Mouse (Mus musculus): Measurements from ENCODE around the gene Snapc3. TPM values are rescaled to one million over a fixed set of nuclear protein-coding genes. Genes with fewer than 3 reads are reported as not detected.
A peak's percentile ranks its signal among the peaks of the same experiment; 100 is the strongest.

The Snapc3 gene
- polyA plus RNA-seq, 1 experiment from 2014 or later, result 54.1 TPM

GRCm38 (mm10) chr4:83390551-83390950 lies 27.0 kb upstream of the Snapc3 start:
- no peak overlapping the region for H3K9ac ChIP-seq (ENCODE audit: low read depth, low read length)
- no peaks in the 10 kb centered on the region for H3K9me3 ChIP-seq (ENCODE audit: control insufficient read depth, low read length)
- H3K36me3 ChIP-seq (ENCODE audit: control insufficient read depth, insufficient read depth, low read length), result no peaks in the 10 kb centered on the region
- no peak for ATAC-seq
- no peak overlapping the region for H3K4me2 ChIP-seq (ENCODE audit: low read length)
- no peaks in the 10 kb centered on the region for H3K27me3 ChIP-seq (replicated peaks; ENCODE audit: control insufficient read depth, insufficient read depth, low read length)
- H3K27ac ChIP-seq (ENCODE audit: low read depth, low read length), result no peak overlapping the region
- 65% methylated on average over 2 of the region's 2 CpGs for WGBS
- no peak overlapping the region for H3K4me3 ChIP-seq (ENCODE audit: low read length)
- no peaks in the 10 kb centered on the region for H3K4me1 ChIP-seq (ENCODE audit: control insufficient read depth, insufficient read depth, low read depth, low read length)

GRCm38 (mm10) chr4:83391956-83392355 lies 25.6 kb upstream of the Snapc3 start:
- 10% methylated on average over 3 of the region's 3 CpGs for WGBS
- Histone ChIP-seq H3K27ac (ENCODE audit: low read depth, low read length) (no peak overlapping the region), H3K4me1 (ENCODE audit: control insufficient read depth, insufficient read depth, low read depth, low read length) (no peaks in the 10 kb centered on the region), H3K27me3 (replicated peaks; ENCODE audit: control insufficient read depth, insufficient read depth, low read length) (no peaks in the 10 kb centered on the region), H3K4me2 (ENCODE audit: low read length) (no peak overlapping the region), H3K36me3 (ENCODE audit: control insufficient read depth, insufficient read depth, low read length) (no peaks in the 10 kb centered on the region), H3K4me3 (ENCODE audit: low read length) (no peak overlapping the region), H3K9ac (ENCODE audit: low read depth, low read length) (no peak overlapping the region), H3K9me3 (ENCODE audit: control insufficient read depth, low read length) (no peaks in the 10 kb centered on the region)
- no peak for ATAC-seq

- H3K4me1 ChIP-seq (ENCODE audit: control insufficient read depth, insufficient read depth, low read depth, low read length), result no peaks in the 10 kb centered on the region
Measured at GRCm38 (mm10) chr4:83393733-83394132, 23.8 kb upstream of the Snapc3 start.

GRCm38 (mm10) chr4:83396346-83396745 lies 21.2 kb upstream of the Snapc3 start:
- no peak for ATAC-seq
- H3K4me3 ChIP-seq (ENCODE audit: low read length), result no peak overlapping the region
- no peaks in the 10 kb centered on the region for H3K9me3 ChIP-seq (ENCODE audit: control insufficient read depth, low read length)
- no peak overlapping the region for H3K9ac ChIP-seq (ENCODE audit: low read depth, low read length)
- WGBS, result 91% methylated on average over 4 of the region's 4 CpGs
- no peak overlapping the region for H3K4me2 ChIP-seq (ENCODE audit: low read length)
- H3K27ac ChIP-seq (ENCODE audit: low read depth, low read length), result no peak overlapping the region
- no peaks in the 10 kb centered on the region for H3K4me1 ChIP-seq (ENCODE audit: control insufficient read depth, insufficient read depth, low read depth, low read length)
- no peaks in the 10 kb centered on the region for H3K36me3 ChIP-seq (ENCODE audit: control insufficient read depth, insufficient read depth, low read length)
- H3K27me3 ChIP-seq (replicated peaks; ENCODE audit: control insufficient read depth, insufficient read depth, low read length), result no peaks in the 10 kb centered on the region

More at GRCm38 (mm10) chr4:83393733-83394132, 23.8 kb upstream of the Snapc3 start:
- no peaks in the 10 kb centered on the region for H3K36me3 ChIP-seq (ENCODE audit: control insufficient read depth, insufficient read depth, low read length)
- no peak overlapping the region for H3K4me3 ChIP-seq (ENCODE audit: low read length)
- H3K27ac ChIP-seq (ENCODE audit: low read depth, low read length), result no peak overlapping the region
- H3K9me3 ChIP-seq (ENCODE audit: control insufficient read depth, low read length), result no peaks in the 10 kb centered on the region
- no peak overlapping the region for H3K9ac ChIP-seq (ENCODE audit: low read depth, low read length)
- no peak overlapping the region for H3K4me2 ChIP-seq (ENCODE audit: low read length)
- H3K27me3 ChIP-seq (replicated peaks; ENCODE audit: control insufficient read depth, insufficient read depth, low read length), result no peaks in the 10 kb centered on the region
- WGBS, result 75% methylated on average over 1 of the region's 1 CpGs
- ATAC-seq, result no peak

- Histone ChIP-seq H3K4me1 (ENCODE audit: control insufficient read depth, insufficient read depth, low read depth, low read length) (no peaks in the 10 kb centered on the region), H3K9ac (ENCODE audit: low read depth, low read length) (no peak overlapping the region), H3K4me3 (ENCODE audit: low read length) (no peak overlapping the region), H3K36me3 (ENCODE audit: control insufficient read depth, insufficient read depth, low read length) (no peaks in the 10 kb centered on the region), H3K9me3 (ENCODE audit: control insufficient read depth, low read length) (no peaks in the 10 kb centered on the region), H3K27ac (ENCODE audit: low read depth, low read length) (no peak overlapping the region), H3K4me2 (ENCODE audit: low read length) (no peak overlapping the region), H3K27me3 (replicated peaks; ENCODE audit: control insufficient read depth, insufficient read depth, low read length) (no peaks in the 10 kb centered on the region)
- WGBS, result 62% methylated on average over 9 of the region's 9 CpGs
- peak; percentile 64; the same call in 1 of the 2 replicates for ATAC-seq
Measured at GRCm38 (mm10) chr4:83396996-83397770, 20.3 kb upstream of the Snapc3 start.

- H3K4me1 ChIP-seq (ENCODE audit: control insufficient read depth, insufficient read depth, low read depth, low read length), result no peaks in the 10 kb centered on the region
- H3K4me3 ChIP-seq (ENCODE audit: low read length), result no peak overlapping the region
- ATAC-seq, result no peak
- H3K9me3 ChIP-seq (ENCODE audit: control insufficient read depth, low read length), result peaks cover 6% of the 10 kb centered on the region
- 84% methylated on average over 2 of the region's 2 CpGs for WGBS
- no peak overlapping the region for H3K27ac ChIP-seq (ENCODE audit: low read depth, low read length)
- no peaks in the 10 kb centered on the region for H3K27me3 ChIP-seq (replicated peaks; ENCODE audit: control insufficient read depth, insufficient read depth, low read length)
- no peak overlapping the region for H3K9ac ChIP-seq (ENCODE audit: low read depth, low read length)
- H3K4me2 ChIP-seq (ENCODE audit: low read length), result no peak overlapping the region
- no peaks in the 10 kb centered on the region for H3K36me3 ChIP-seq (ENCODE audit: control insufficient read depth, insufficient read depth, low read length)
Measured at GRCm38 (mm10) chr4:83398527-83398926, 19.0 kb upstream of the Snapc3 start.

GRCm38 (mm10) chr4:83400691-83401595 lies 16.6 kb upstream of the Snapc3 start:
- Histone ChIP-seq H3K4me1 (ENCODE audit: control insufficient read depth, insufficient read depth, low read depth, low read length) (no peaks in the 10 kb centered on the region), H3K9ac (ENCODE audit: low read depth, low read length) (no peak overlapping the region), H3K36me3 (ENCODE audit: control insufficient read depth, insufficient read depth, low read length) (no peaks in the 10 kb centered on the region), H3K27me3 (replicated peaks; ENCODE audit: control insufficient read depth, insufficient read depth, low read length) (no peaks in the 10 kb centered on the region), H3K4me2 (ENCODE audit: low read length) (no peak overlapping the region), H3K27ac (ENCODE audit: low read depth, low read length) (no peak overlapping the region), H3K9me3 (ENCODE audit: control insufficient read depth, low read length) (peaks cover 7% of the 10 kb centered on the region), H3K4me3 (ENCODE audit: low read length) (no peak overlapping the region)
- WGBS, result 89% methylated on average over 7 of the region's 7 CpGs
- no peak for ATAC-seq

- Histone ChIP-seq H3K9ac (ENCODE audit: low read depth, low read length) (no peak overlapping the region), H3K4me1 (ENCODE audit: control insufficient read depth, insufficient read depth, low read depth, low read length) (no peaks in the 10 kb centered on the region), H3K27ac (ENCODE audit: low read depth, low read length) (no peak overlapping the region), H3K36me3 (ENCODE audit: control insufficient read depth, insufficient read depth, low read length) (no peaks in the 10 kb centered on the region), H3K4me2 (ENCODE audit: low read length) (no peak overlapping the region), H3K27me3 (replicated peaks; ENCODE audit: control insufficient read depth, insufficient read depth, low read length) (no peaks in the 10 kb centered on the region), H3K4me3 (ENCODE audit: low read length) (no peak overlapping the region), H3K9me3 (ENCODE audit: control insufficient read depth, low read length) (peaks cover 7% of the 10 kb centered on the region)
- no peak for ATAC-seq
Measured at GRCm38 (mm10) chr4:83401712-83402111, 15.8 kb upstream of the Snapc3 start.

- H3K9ac ChIP-seq (ENCODE audit: low read depth, low read length), result no peak overlapping the region
- peaks cover 20% of the 10 kb centered on the region for H3K9me3 ChIP-seq (ENCODE audit: control insufficient read depth, low read length)
- no peak overlapping the region for H3K27ac ChIP-seq (ENCODE audit: low read depth, low read length)
- 92% methylated on average over 6 of the region's 6 CpGs for WGBS
- no peak for ATAC-seq
- no peaks in the 10 kb centered on the region for H3K4me1 ChIP-seq (ENCODE audit: control insufficient read depth, insufficient read depth, low read depth, low read length)
- no peak overlapping the region for H3K4me3 ChIP-seq (ENCODE audit: low read length)
- H3K36me3 ChIP-seq (ENCODE audit: control insufficient read depth, insufficient read depth, low read length), result no peaks in the 10 kb centered on the region
- no peak overlapping the region for H3K4me2 ChIP-seq (ENCODE audit: low read length)
- no peaks in the 10 kb centered on the region for H3K27me3 ChIP-seq (replicated peaks; ENCODE audit: control insufficient read depth, insufficient read depth, low read length)
Measured at GRCm38 (mm10) chr4:83407688-83408087, 9.8 kb upstream of the Snapc3 start.

All from hindbrain, embryonic 16.5 days (tissue).